Mouse (Mus musculus): ENCODE results near the gene Tecpr1.

Gene Tecpr1

GRCm38 (mm10) chr5:144169275-144169975, 54.0 kb downstream of the Tecpr1 start:
- DNase-seq (ENCODE audit: low spot score in 2 of 2) = no peak

- DNase-seq (ENCODE audit: low spot score in 2 of 2) = no peak
Observed at GRCm38 (mm10) chr5:144165756-144166155, 57.7 kb downstream of the Tecpr1 start.

- DNase-seq (ENCODE audit: low spot score in 2 of 2) = no peak
Observed at GRCm38 (mm10) chr5:144162813-144163517, 60.5 kb downstream of the Tecpr1 start.

- DNase-seq (ENCODE audit: low spot score in 2 of 2) = no peak
Observed at GRCm38 (mm10) chr5:144162080-144162812, 61.2 kb downstream of the Tecpr1 start.

- no peak for DNase-seq (ENCODE audit: low spot score in 2 of 2)
Observed at GRCm38 (mm10) chr5:144159137-144159536, 64.3 kb downstream of the Tecpr1 start.

- DNase-seq (ENCODE audit: low spot score in 2 of 2) = no peak
Observed at GRCm38 (mm10) chr5:144158604-144159003, 64.8 kb downstream of the Tecpr1 start.

- peak; percentile 55 to 77 for DNase-seq (ENCODE audit: low spot score in 2 of 2)
Observed at GRCm38 (mm10) chr5:144154528-144154927, 68.9 kb downstream of the Tecpr1 start.

- no peak for DNase-seq (ENCODE audit: low spot score in 2 of 2)
Observed at GRCm38 (mm10) chr5:144151270-144151669, 72.1 kb downstream of the Tecpr1 start.

- no peak for DNase-seq (ENCODE audit: low spot score in 2 of 2)
Observed at GRCm38 (mm10) chr5:144149530-144149929, 73.9 kb downstream of the Tecpr1 start.

- DNase-seq (ENCODE audit: low spot score in 2 of 2) = no peak
Observed at GRCm38 (mm10) chr5:144146898-144147297, 76.5 kb downstream of the Tecpr1 start.

Data from spleen, postnatal 4 days (tissue).